Mouse (Mus musculus) kidney, adult 2 months (tissue): Measurements from ENCODE around the gene H2afv. TPM values are rescaled to one million over a fixed set of nuclear protein-coding genes. Genes with fewer than 3 reads are reported as not detected.
"Not testable (repeated sequence)": the region's sequence is repeated elsewhere in the genome, so short reads cannot be mapped to it uniquely, and the experiment has no call there.

ENCODE experiments used
- DNase-seq: peaks from one replicate; pipeline ENCODE4 v3.0.0; 2021
- H3K27ac ChIP-seq: fragments of 200-500 bp; 2 replicates; pipeline ENCODE4 v1.5.1; 2012; ENCODE audit warnings: low read depth, low read length, control low read depth, inconsistent platforms; ENCODE audit not compliant: insufficient read depth
- H3K27me3 ChIP-seq: fragments of 200-500 bp; replicated peaks from 2 replicates; pipeline ENCODE4 v1.6.1; 2012; ENCODE audit warnings: mild to moderate bottlenecking, moderate library complexity, low read length, inconsistent platforms; ENCODE audit not compliant: control insufficient read depth, insufficient read depth
- H3K36me3 ChIP-seq: fragments of 200-500 bp; 2 replicates; pipeline ENCODE4 v1.6.1; 2012; ENCODE audit warnings: mild to moderate bottlenecking, moderate library complexity, low read length, inconsistent platforms; ENCODE audit not compliant: control insufficient read depth, insufficient read depth
- H3K4me1 ChIP-seq: fragments of 200-500 bp; 2 replicates; pipeline ENCODE4 v1.6.1; 2011; ENCODE audit warnings: low read length; ENCODE audit not compliant: control insufficient read depth, insufficient read depth
- H3K4me3 ChIP-seq: fragments of 200-500 bp; 2 replicates; pipeline ENCODE4 v1.5.1; 2011; ENCODE audit warnings: mild to moderate bottlenecking, low read depth, low read length, control low read depth; ENCODE audit not compliant: insufficient read depth
- CTCF ChIP-seq: fragments of 200-500 bp; conservative IDR thresholded peaks from 2 replicates; pipeline ENCODE4 v1.5.1; 2011; ENCODE audit warnings: low read depth, mild to moderate bottlenecking, control low read depth, low read length, moderate library complexity, mixed read lengths; ENCODE audit not compliant: insufficient read depth, insufficient read length
- POLR2A ChIP-seq: fragments of 200-500 bp; IDR thresholded peaks from one replicate; pipeline ENCODE4 v1.6.1; 2011; ENCODE audit warnings: low read depth, low read length, control low read depth
- WGBS: fragments of 180-500 bp; shearing (Covaris S2); methylation state at CpG from one replicate; pipeline ENCODE4 v1.1.7; 2018; 5-methylcytosine and 5-hydroxymethylcytosine counted together
- polyA plus RNA-seq: library from polyadenylated mRNA; depleted of rRNA; stranded (reverse); fragments of >200 nt; gene quantifications from 2 replicates; pipeline ENCODE4 v1.2.3, GENCODE M21; 2012

Gene H2afv
- polyA plus RNA-seq, 1 experiment = 76.1 TPM

DNA sequence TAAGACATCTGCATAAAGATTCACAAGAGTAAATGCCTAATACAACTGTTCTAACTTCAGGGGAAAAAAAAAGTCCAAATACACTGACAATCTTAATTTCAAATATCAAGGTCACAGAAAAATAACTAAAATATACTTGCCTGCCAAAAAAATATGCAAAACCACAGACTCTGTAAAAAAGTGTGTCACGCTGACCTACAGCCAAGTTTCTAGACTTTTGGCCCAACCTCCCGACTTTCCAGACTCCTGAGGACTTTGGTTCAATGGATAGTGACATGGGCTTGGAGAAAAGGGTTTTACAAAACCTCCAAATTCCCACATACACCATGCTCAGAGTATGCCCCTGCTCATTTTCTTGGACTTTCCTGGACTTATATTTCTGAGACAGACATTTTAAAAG lies 24.3 kb upstream of the H2afv start:
- TF ChIP-seq POLR2A = no peak
- TF ChIP-seq CTCF = no peak
- 15% methylated on average over 2 of the region's 2 CpGs for WGBS
- H3K27me3 ChIP-seq = no peaks in the 10 kb centered on the region
- no peaks in the 10 kb centered on the region; the same call in 1 of the 2 replicates for H3K36me3 ChIP-seq
- DNase-seq = peak; percentile 63
- no peak overlapping the region for H3K4me3 ChIP-seq
- H3K4me1 ChIP-seq = peaks cover 18% of the 10 kb centered on the region; the same call in 1 of the 2 replicates
- H3K27ac ChIP-seq = no peak overlapping the region

DNA sequence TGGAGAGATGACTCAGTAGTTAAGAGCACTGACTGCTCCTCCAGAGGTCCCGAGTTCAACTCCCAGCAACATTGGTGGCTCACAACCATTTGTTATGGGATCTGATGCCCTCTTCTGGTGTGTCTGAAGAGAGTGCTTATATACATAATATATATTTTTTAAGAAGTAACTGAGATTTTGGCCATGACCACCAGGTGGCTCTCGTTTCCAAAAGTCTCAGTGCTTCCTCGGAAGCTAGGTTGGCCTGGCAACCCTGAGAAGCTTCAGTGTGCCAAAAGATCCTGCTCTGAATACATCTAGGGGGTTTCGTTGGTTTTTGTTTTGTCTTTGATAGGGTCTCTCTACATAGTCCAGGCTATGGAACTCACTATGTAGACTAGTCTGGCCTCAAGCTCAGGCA lies 20.9 kb upstream of the H2afv start:
- DNase-seq = peak; percentile 64
- no peak overlapping the region for H3K27ac ChIP-seq
- peaks cover 10% of the 10 kb centered on the region; the same call in 1 of the 2 replicates for H3K4me1 ChIP-seq
- no peaks in the 10 kb centered on the region for H3K27me3 ChIP-seq
- H3K36me3 ChIP-seq = no peaks in the 10 kb centered on the region
- no peak overlapping the region for H3K4me3 ChIP-seq
- WGBS = 23% methylated on average over 4 of the region's 4 CpGs
- TF ChIP-seq POLR2A (no peak), CTCF (peak; percentile 55)

DNA sequence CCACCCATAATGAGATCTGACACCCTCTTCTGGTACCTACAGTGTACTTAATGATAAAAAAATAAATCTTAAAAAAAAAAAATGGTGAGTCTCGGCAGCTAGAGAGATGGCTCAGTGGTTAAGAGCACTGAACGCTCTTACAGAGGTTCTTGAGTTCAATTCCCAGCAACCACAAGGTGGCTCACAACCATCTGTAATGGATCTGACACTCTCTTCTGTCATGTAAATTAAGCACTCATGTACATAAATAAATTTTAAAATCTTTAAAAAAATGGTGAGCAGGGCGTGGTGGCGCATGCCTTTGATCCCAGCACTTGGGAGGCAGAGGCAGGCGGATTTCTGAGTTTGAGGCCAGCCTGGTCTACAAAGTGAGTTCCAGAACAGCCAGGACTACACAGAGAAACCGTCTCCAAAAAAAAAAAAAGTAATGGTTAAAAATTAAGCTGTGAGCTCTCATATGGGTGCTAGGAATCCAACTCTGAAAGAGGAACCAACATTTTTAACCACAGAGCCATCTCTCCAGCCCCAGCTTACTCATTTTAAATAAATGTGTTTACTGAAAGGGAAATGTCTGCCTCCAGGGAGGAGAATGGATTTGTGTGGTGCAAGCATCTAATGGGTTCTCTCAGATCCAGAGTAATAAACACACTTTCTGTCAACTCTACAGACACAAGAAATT lies 19.1 kb upstream of the H2afv start:
- no peak for DNase-seq
- Histone ChIP-seq H3K27ac (no peak overlapping the region), H3K36me3 (no peaks in the 10 kb centered on the region), H3K27me3 (no peaks in the 10 kb centered on the region), H3K4me3 (no peak overlapping the region), H3K4me1 (peaks cover 2% of the 10 kb centered on the region; the same call in 1 of the 2 replicates)
- WGBS = 86% methylated on average over 6 of the region's 6 CpGs
- TF ChIP-seq CTCF = no peak
- no peak for TF ChIP-seq POLR2A

DNA sequence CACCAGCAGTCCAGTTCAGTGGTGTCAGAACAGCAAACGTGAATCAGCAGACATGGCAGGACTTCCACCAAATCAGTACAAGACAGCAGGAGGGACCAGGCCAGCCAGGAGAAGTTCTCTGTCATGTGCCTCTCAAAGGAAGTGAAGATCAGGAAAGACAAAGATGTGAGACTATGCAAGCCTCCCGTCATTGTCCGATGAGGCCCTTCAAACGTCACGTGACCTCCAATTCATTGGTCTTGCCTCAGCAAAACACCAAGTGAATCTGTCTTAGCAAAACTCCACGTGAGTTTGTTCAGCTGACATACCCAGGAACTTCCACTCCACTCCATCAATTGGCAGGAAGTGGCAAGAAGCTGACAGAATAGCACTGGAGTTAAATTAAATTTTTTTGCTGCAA lies 11.8 kb upstream of the H2afv start:
- no peaks in the 10 kb centered on the region for H3K27me3 ChIP-seq
- H3K36me3 ChIP-seq = no peaks in the 10 kb centered on the region
- no peak overlapping the region for H3K27ac ChIP-seq
- 67% methylated on average over 6 of the region's 6 CpGs for WGBS
- H3K4me1 ChIP-seq = no peaks in the 10 kb centered on the region
- TF ChIP-seq CTCF (no peak), POLR2A (no peak)
- no peak overlapping the region for H3K4me3 ChIP-seq
- DNase-seq = no peak

DNA sequence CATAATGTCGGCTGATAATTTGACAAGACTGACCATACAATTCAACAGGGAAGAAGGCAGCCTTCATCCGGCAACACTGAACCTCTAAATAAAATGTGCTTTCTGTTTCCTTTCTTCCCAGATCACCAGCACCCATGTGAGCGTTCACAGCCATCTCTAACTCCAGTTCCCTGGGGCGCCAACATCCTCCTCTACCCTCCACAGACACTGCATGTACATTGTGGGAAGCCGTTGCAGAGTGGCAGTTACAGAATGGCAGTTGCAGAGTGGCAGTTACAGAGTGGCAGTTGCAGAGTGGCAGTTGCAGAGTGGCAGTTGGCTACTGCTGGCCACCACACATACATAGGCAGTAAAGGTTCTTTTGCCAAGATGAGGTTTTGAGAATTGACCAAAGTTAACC lies 3.9 kb upstream of the H2afv start:
- not testable (repeated sequence) for H3K4me1 ChIP-seq, H3K27me3 ChIP-seq, H3K27ac ChIP-seq, H3K36me3 ChIP-seq, H3K4me3 ChIP-seq, DNase-seq
- 95% methylated on average over 5 of the region's 5 CpGs for WGBS

DNA sequence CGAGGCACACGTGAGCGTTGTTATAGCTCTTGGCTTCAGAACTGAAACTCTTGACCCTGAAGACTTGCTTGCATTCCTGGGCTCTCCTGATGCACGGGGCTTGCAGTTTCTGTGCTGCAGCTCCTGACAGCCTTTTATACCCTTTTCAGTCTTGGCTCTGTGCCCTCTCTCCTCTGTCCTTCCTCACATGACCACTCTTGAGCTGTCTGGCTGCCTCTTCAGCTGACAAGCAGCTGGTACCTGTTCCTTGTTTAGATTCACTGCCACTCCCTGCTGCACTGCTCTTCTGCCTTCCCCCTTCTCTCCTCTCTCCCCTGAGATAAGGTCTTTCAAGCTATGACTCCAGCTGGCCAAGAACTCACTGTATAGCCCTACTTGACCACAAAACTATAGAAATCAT lies 3.2 kb upstream of the H2afv start:
- Histone ChIP-seq H3K36me3 (no peaks in the 10 kb centered on the region), H3K27me3 (no peaks in the 10 kb centered on the region), H3K27ac (no peak overlapping the region), H3K4me3 (no peak overlapping the region), H3K4me1 (peaks cover 4% of the 10 kb centered on the region; the same call in 1 of the 2 replicates)
- DNase-seq = no peak
- 36% methylated on average over 4 of the region's 4 CpGs for WGBS
- no peak for TF ChIP-seq CTCF
- no peak for TF ChIP-seq POLR2A

DNA sequence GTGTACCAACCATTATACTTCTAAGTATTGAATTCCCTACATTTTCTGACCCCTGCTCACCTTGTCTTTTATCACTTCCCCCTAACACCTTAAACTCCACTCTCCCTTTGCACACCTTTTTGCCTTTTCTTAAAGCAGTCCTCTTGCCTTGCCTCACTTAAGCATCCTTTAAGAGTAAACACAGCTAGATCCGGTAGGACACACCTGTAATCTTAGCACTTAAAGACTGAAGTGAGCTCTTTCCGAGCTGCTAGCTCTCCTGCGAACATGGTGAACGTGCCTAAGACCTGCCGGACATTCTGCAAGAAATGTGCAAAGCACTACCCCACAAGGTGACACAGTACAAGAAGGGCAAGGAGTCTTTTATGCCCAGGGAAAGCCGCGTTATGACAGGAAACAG lies 1.7 kb upstream of the H2afv start:
- WGBS = 83% methylated on average over 7 of the region's 7 CpGs

DNA sequence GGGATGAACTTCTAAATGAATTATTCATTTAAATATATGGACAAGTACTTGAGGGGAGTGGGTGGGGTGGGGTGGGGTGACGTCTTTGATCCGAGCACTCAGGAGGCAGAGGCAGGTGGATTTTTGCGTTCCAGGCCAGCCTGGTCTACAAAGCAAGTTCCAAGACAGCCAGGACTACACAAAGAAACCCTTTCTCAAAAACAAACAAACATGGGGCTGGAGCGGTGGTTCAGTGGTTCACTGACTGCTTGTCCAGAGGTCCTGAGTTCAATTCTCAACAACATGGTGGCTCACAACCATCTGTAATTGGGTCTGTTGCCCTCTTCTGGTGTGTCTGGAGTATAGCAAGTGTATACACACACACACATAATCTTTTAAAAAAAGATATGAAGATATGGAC lies 1.2 kb upstream of the H2afv start:
- 87% methylated on average over 4 of the region's 4 CpGs for WGBS
- Histone ChIP-seq H3K27me3 (no peaks in the 10 kb centered on the region), H3K36me3 (no peaks in the 10 kb centered on the region; the same call in 1 of the 2 replicates), H3K4me3 (no peak overlapping the region), H3K27ac (no peak overlapping the region), H3K4me1 (peaks cover 4% of the 10 kb centered on the region; the same call in 1 of the 2 replicates)
- TF ChIP-seq CTCF (no peak), POLR2A (no peak)
- no peak for DNase-seq

More for the DNA sequence above, 1.7 kb upstream of the H2afv start:
- Histone ChIP-seq H3K4me1 (peaks cover 4% of the 10 kb centered on the region; the same call in 1 of the 2 replicates), H3K36me3 (no peaks in the 10 kb centered on the region), H3K27me3 (no peaks in the 10 kb centered on the region), H3K4me3 (no peak overlapping the region), H3K27ac (no peak overlapping the region)
- no peak for TF ChIP-seq POLR2A
- TF ChIP-seq CTCF = no peak
- no peak for DNase-seq
